Mouse (Mus musculus) liver, embryonic 16.5 days (tissue): ENCODE results near the gene B3gnt8. TPM values are rescaled to one million over a fixed set of nuclear protein-coding genes. Genes with fewer than 3 reads are reported as not detected.

Source experiments
- ATAC-seq: fragments of 200-750 bp; cut with Nextera tagmentation; 2 replicates; pipeline ENCODE4 v1.8.0; 2017; ENCODE audit warnings: low read depth, mild to moderate bottlenecking, moderate number of reproducible peaks, moderate library complexity
- H3K27ac ChIP-seq: fragments of 300-500 bp; sonication (generic); 2 replicates; pipeline ENCODE4 v1.5.1; 2014; ENCODE audit warnings: mild to moderate bottlenecking, low read length
- H3K27me3 ChIP-seq: fragments of 300-500 bp; sonication (generic); 2 replicates; pipeline ENCODE4 v1.6.1; 2014; ENCODE audit warnings: low read depth, low read length, mixed read lengths; ENCODE audit not compliant: control insufficient read depth, insufficient read depth
- H3K36me3 ChIP-seq: fragments of 300-500 bp; sonication (generic); 2 replicates; pipeline ENCODE4 v1.6.1; 2014; ENCODE audit warnings: mild to moderate bottlenecking; ENCODE audit not compliant: control insufficient read depth, insufficient read depth
- H3K4me1 ChIP-seq: fragments of 300-500 bp; sonication (generic); 2 replicates; pipeline ENCODE4 v1.6.1; 2014; ENCODE audit warnings: low read depth, low read length, mixed read lengths; ENCODE audit not compliant: control insufficient read depth
- H3K4me2 ChIP-seq: fragments of 300-500 bp; sonication (generic); 2 replicates; pipeline ENCODE4 v1.6.1; 2014; ENCODE audit warnings: low read depth, low read length, mixed read lengths
- H3K4me3 ChIP-seq: fragments of 300-500 bp; sonication (generic); 2 replicates; pipeline ENCODE4 v1.5.1; 2014; ENCODE audit warnings: low read depth, mild to moderate bottlenecking, low read length
- H3K9ac ChIP-seq: fragments of 300-500 bp; sonication (generic); 2 replicates; pipeline ENCODE4 v1.6.1; 2014; ENCODE audit warnings: low read depth, low read length
- H3K9me3 ChIP-seq: fragments of 300-500 bp; sonication (generic); replicated peaks from 2 replicates; pipeline ENCODE4 v1.6.1; 2016; ENCODE audit warnings: low read length; ENCODE audit not compliant: control insufficient read depth
- WGBS: fragments of 180-500 bp; shearing (Covaris S2); extraction: QIAGEN DNeasy Blood & Tissue Kit; methylation state at CpG from one replicate; pipeline ENCODE4 v1.1.7; 2014; ENCODE audit not compliant: insufficient replicate concordance; 5-methylcytosine and 5-hydroxymethylcytosine counted together
- polyA plus RNA-seq: library from polyadenylated mRNA; unstranded; fragments of >200 nt; fragmentation: Nextera tagmentation; extraction: Ambion mirVana; gene quantifications from 2 replicates; pipeline ENCODE4 v1.2.1, GENCODE M21; 2015

Gene B3gnt8
- polyA plus RNA-seq, 1 experiment from 2014 or later: 3.1 TPM

DNA sequence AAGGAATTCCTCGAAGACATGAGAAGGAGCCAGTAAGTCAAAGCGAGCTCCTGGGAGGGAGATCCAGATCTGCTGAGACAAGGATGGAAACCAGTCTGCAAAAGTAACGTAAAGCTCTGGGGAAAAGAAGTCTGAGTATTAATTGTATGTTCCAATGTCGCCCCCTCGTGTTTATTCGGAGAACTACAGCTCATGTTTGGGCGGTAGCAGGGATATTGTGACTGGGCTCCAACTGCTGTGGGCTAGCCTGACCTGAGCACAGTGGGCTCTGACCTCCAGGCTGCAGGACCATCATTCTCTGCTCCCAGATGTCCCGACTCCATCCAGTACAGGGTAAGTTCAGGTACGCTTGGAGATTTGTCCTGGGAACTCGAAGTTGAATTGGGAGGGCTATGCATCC, 26.8 kb upstream of the B3gnt8 start:
- 11% methylated on average over 10 of the region's 10 CpGs for WGBS
- no peak overlapping the region for H3K9ac ChIP-seq
- ATAC-seq: no peak

DNA sequence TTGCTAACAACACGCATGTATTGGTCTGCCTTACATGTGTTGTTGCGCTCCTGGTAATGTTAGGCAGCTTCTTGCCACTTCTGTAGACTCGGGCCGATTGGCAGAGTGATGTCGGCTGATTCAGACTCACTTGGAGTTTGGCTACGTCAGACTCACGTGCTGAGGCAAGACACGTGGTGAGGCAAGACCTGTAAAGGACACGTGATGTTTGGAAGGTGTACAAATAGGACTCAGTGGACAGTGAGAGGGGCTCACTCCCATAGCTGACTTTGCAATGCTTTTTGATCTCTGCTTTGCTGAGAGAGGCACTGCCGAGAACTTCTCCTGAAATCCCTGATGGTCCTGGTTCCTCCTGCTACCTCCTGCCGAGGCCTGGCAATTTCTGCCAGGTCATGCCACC, 25.8 kb upstream of the B3gnt8 start:
- H3K27ac ChIP-seq: no peak overlapping the region
- no peak for ATAC-seq
- no peak overlapping the region for H3K9ac ChIP-seq
- H3K9me3 ChIP-seq: no peaks in the 10 kb centered on the region
- H3K4me2 ChIP-seq: no peak overlapping the region
- 69% methylated on average over 11 of the region's 11 CpGs for WGBS
- H3K4me3 ChIP-seq: no peak overlapping the region
- no peaks in the 10 kb centered on the region for H3K27me3 ChIP-seq
- no peaks in the 10 kb centered on the region for H3K4me1 ChIP-seq
- H3K36me3 ChIP-seq: no peaks in the 10 kb centered on the region

More for the DNA sequence above, 26.8 kb upstream of the B3gnt8 start:
- H3K9me3 ChIP-seq: no peaks in the 10 kb centered on the region
- H3K36me3 ChIP-seq: no peaks in the 10 kb centered on the region
- no peaks in the 10 kb centered on the region for H3K27me3 ChIP-seq
- H3K27ac ChIP-seq: no peak overlapping the region
- H3K4me2 ChIP-seq: no peak overlapping the region
- H3K4me1 ChIP-seq: no peaks in the 10 kb centered on the region
- no peak overlapping the region for H3K4me3 ChIP-seq

DNA sequence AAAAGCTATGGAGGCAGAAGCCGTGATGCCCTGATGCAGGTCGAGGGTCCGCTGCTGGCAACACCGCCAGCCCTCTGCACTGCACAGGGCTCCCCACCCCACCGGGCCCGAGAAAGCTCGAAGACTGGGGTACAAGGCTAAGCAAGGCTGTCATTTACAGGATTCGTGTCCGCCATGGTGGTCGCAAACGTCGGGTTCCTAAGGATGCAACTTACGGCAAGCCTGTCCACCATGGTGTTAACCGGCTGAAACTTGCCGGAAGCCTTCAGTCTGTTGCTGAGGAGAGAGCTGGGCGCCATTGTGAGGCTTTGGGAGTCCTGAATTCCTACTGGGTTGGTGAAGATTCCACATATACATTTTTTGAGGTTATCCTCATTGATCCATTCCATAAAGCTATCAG, 25.1 kb upstream of the B3gnt8 start:
- H3K4me3 ChIP-seq: no peak overlapping the region
- no peak for ATAC-seq

DNA sequence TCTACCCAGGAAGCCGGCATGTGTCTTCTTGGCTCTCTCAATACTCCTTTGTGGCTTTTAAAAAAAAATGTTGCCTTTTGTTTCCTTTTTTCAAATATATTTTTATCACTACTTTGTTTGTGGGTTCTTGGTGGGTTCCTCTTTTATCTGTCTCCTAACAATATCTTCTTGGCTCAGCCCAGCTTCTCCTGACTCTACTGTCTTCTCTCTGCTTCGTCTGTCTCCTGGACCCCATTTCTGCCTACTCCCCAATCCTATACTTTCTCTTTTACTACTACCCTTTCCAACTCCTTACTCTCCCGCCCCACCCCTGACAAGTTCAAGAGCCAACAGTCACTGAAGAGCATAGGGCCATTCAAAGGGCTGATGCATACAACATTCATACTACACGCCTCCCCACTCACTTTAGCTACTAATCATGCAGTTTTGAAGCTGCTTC, 19.8 kb upstream of the B3gnt8 start:
- no peaks in the 10 kb centered on the region; the same call in 1 of the 2 replicates for H3K4me1 ChIP-seq
- no peak overlapping the region for H3K4me3 ChIP-seq
- H3K27me3 ChIP-seq: no peaks in the 10 kb centered on the region
- no peak overlapping the region for H3K4me2 ChIP-seq
- no peak overlapping the region for H3K27ac ChIP-seq
- no peaks in the 10 kb centered on the region for H3K36me3 ChIP-seq
- WGBS: 15% methylated on average over 4 of the region's 4 CpGs
- no peaks in the 10 kb centered on the region for H3K9me3 ChIP-seq
- H3K9ac ChIP-seq: no peak overlapping the region
- ATAC-seq: no peak

More for the DNA sequence above, 25.1 kb upstream of the B3gnt8 start:
- no peaks in the 10 kb centered on the region for H3K36me3 ChIP-seq
- no peaks in the 10 kb centered on the region for H3K9me3 ChIP-seq
- no peak overlapping the region for H3K4me2 ChIP-seq
- no peaks in the 10 kb centered on the region for H3K27me3 ChIP-seq
- WGBS: 69% methylated on average over 16 of the region's 16 CpGs
- H3K9ac ChIP-seq: no peak overlapping the region
- no peaks in the 10 kb centered on the region for H3K4me1 ChIP-seq
- H3K27ac ChIP-seq: no peak overlapping the region

DNA sequence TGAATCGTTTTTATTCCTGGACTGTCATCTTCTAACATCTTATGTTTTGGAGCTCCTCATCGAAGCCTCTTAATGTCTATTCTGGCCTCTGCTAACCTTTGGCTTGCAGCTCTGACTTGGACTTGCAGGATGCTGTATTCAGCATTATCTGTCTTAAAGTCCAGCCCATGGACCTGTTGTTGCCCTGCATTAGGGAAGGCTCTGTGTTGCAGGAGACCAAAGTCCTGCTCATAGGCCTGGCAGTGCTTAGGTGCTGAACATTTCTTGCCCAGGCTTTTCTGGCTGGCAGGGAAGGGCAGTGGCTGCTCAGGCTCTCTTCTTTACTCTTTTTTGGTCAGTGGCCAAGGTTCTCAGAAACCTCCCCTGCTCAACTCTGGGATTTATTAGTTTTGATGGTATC, 19.3 kb upstream of the B3gnt8 start:
- Histone ChIP-seq H3K4me2 (no peak overlapping the region), H3K27ac (no peak overlapping the region), H3K27me3 (no peaks in the 10 kb centered on the region), H3K9me3 (no peaks in the 10 kb centered on the region), H3K9ac (no peak overlapping the region), H3K4me1 (no peaks in the 10 kb centered on the region; the same call in 1 of the 2 replicates), H3K36me3 (no peaks in the 10 kb centered on the region), H3K4me3 (no peak overlapping the region)
- no peak for ATAC-seq
- 44% methylated on average over 2 of the region's 2 CpGs for WGBS

DNA sequence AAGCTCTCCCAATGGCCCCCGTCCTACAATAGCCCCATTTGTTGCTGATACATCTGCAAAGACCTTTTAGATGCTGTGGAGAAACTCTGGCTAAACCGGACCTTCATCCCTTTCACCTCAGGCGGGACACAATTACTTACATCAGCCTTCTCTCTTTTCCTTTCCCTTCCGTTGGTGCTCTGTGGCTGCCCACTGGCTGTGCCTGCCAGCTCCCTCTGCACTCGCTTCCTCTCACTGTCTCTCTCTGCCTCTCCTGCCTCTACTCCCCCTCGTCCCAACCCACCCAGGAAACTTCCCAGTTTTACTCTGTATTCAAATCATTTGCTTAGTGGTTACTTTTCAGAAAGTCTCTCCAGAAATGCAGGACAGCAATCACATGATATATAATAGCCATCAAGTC, 16.4 kb upstream of the B3gnt8 start:
- no peaks in the 10 kb centered on the region; the same call in 1 of the 2 replicates for H3K4me1 ChIP-seq
- ATAC-seq: no peak
- H3K36me3 ChIP-seq: no peaks in the 10 kb centered on the region
- no peak overlapping the region for H3K4me3 ChIP-seq
- WGBS: 21% methylated on average over 6 of the region's 6 CpGs
- no peak overlapping the region for H3K9ac ChIP-seq
- H3K27me3 ChIP-seq: no peaks in the 10 kb centered on the region
- no peak overlapping the region for H3K4me2 ChIP-seq
- no peaks in the 10 kb centered on the region for H3K9me3 ChIP-seq
- no peak overlapping the region for H3K27ac ChIP-seq

DNA sequence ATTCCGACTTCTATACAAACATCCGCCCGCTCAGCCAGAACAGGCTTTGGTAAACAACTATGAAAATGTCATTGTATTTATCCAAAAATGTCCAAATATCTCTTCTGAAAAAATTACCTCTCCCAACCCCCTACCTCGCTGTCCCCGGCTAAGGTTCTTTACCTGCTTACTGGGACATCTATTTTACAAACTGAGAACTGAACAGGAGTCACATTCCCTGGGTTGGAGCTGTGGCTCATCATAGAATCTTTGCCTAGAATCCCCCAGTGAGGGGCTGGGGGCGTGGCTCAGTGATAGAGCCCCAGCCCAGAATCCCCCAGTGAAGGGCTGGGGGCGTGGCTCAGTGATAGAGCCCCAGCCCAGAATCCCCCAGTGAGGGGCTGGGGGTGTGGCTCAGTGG, 15.0 kb upstream of the B3gnt8 start:
- H3K4me3 ChIP-seq: no peak overlapping the region
- H3K4me2 ChIP-seq: no peak overlapping the region
- H3K4me1 ChIP-seq: no peaks in the 10 kb centered on the region; the same call in 1 of the 2 replicates
- no peaks in the 10 kb centered on the region for H3K27me3 ChIP-seq
- H3K9ac ChIP-seq: no peak overlapping the region
- H3K36me3 ChIP-seq: no peaks in the 10 kb centered on the region
- no peak for ATAC-seq
- WGBS: 51% methylated on average over 7 of the region's 7 CpGs
- H3K27ac ChIP-seq: no peak overlapping the region
- no peaks in the 10 kb centered on the region for H3K9me3 ChIP-seq

DNA sequence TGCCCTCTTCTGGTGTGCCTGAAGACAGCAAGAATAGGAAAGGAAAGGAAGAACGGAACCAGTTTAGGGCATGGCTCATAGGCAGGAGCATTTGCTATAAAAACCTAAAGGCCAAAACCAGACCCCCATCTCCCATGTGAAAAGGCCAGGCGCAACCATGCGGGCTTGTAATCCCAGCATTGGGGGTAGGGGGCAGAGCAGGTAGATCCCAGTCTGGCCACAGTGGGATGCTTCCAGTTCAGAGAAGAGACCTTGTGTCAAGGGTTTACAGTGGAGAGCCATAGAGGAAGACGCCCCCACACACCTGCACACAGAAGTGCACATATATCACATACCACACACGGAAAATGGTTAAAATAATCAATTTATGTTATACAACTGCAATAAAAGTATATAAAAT, 12.4 kb upstream of the B3gnt8 start:
- Histone ChIP-seq H3K36me3 (no peaks in the 10 kb centered on the region), H3K4me3 (no peak overlapping the region), H3K27me3 (no peaks in the 10 kb centered on the region), H3K27ac (no peak overlapping the region), H3K4me1 (peaks cover 5% of the 10 kb centered on the region), H3K4me2 (no peak overlapping the region), H3K9me3 (no peaks in the 10 kb centered on the region), H3K9ac (no peak overlapping the region)
- WGBS: 70% methylated on average over 5 of the region's 5 CpGs
- ATAC-seq: no peak

DNA sequence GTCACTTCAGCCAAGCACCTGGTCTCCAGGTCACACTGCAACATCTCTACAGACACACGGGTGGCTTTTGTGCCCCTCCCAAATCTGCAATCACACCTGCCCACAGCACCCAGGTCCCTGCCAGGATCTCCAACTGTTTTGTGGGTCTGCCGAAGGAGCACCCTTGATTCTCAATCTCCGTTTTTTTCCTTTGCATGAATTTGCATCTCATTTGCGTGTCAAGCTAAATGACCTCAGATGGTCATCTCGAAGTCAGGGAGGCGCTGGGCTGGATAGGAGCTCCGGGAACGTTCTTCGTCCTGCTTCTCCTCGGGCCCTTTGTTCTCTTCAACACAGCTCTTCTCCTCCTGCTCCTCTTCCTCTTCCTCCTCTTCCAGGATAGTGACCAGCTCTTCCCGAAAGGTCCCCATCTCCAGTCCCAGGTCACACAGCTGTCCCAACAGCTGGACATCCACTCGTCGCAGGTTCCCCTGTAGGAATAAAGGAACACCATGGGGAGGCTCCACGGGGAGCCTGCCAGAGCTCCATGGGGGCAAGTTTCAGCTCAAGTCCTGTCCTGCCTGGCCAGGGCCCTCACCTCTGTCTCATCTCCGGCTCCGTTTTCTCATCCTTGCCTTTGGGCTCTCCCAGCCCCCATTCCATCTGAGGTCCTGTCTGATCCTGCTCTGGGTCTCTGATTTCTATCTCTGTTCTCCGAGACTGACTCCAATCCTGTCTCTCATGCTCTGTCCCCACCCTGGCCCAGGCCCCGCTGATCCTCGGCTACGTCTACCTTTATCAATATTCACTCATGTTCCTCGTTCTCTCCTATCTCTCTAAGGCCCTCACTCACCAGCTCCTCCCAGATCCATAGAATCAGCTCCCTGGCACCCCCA, 11.4 kb upstream of the B3gnt8 start:
- 57% methylated on average over 21 of the region's 21 CpGs for WGBS

More for the DNA sequence above, 11.4 kb upstream of the B3gnt8 start:
- Histone ChIP-seq H3K9me3 (no peaks in the 10 kb centered on the region), H3K9ac (no peak overlapping the region), H3K4me3 (no peak overlapping the region), H3K4me1 (peaks cover 12% of the 10 kb centered on the region), H3K4me2 (no peak overlapping the region), H3K36me3 (no peaks in the 10 kb centered on the region), H3K27ac (no peak overlapping the region), H3K27me3 (no peaks in the 10 kb centered on the region)
- ATAC-seq: no peak
